ENCODE assay signal across 12 mouse cellular contexts in the genomic region with DNA sequence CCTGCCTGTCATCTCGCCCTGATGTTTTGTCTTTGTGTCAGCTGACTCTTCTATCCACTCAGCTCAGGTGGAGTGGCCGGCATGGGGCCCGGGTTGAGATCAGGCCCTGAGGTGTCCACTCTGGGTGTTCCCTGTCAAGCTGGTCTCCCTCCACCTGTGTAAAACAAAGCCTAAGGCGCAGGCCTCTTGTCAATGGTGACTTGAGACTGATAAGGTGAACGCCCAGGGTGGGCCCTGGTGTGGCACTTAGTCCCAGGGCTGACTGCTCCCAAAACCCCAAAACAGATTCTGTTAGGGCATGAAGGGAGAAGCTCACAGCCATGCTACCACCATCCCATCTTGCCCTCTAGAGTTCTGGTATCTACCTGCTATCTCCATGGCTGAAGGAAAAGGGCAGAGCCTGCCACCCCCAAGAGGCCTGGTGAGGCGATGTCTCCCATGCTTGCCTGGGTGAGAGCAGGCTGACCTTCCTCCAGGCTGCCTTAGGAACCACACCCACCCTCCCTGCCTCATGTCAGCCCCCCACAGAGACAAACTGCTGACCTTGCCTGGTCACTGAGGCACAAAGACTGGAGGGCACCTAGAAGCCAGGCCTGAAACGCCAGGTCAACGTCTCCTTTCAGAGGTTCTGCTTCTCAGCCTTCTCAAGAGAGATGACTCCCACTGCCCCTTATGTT. TPM values are rescaled to one million over a fixed set of nuclear protein-coding genes. Genes with fewer than 3 reads are reported as not detected.
DNase-seq lines count a peak whose midpoint lies in the region; ATAC-seq and TF ChIP-seq lines count a peak whose summit lies in the region.
"Had no signal": no experiment of that assay in that cellular context is flagged by ENCODE, and none has a peak within 500 bp of the region (broad histone marks: within the 10 kb centered on the region; RNA-seq: fewer than 3 reads in every experiment).

No protein-coding gene starts in this region.

- H3K36me3 ChIP-seq in heart, embryonic 11.5 days (ENCODE audit: control insufficient read depth, insufficient read depth, low read length) = no peaks in the 10 kb centered on the region
- H3K36me3 ChIP-seq in kidney, postnatal 0 days (ENCODE audit: insufficient read depth, low read length) = no peaks in the 10 kb centered on the region
- H3K36me3 ChIP-seq in kidney, embryonic 16.5 days (ENCODE audit: insufficient read depth, low read length) = no peaks in the 10 kb centered on the region
- no peaks in the 10 kb centered on the region for H3K36me3 ChIP-seq in limb, embryonic 10.5 days
- H3K36me3 ChIP-seq: forebrain, embryonic 12.5 days; hindbrain, embryonic 15.5 days; limb, embryonic 13.5 days had no signal

- DNase-seq in heart, adult 9 months (ENCODE audit: low spot score in 2 of 2) = no peak
- no peak for DNase-seq in kidney, postnatal 0 days (ENCODE audit: low spot score)
- DNase-seq in limb, embryonic 10.5 days (ENCODE audit: low spot score) = no peak
- no peak for DNase-seq in left cerebral cortex, adult 11 months (ENCODE audit: low spot score)
- DNase-seq: cerebellum, adult 8-10 months; kidney, postnatal 36 days had no signal

- H3K9me3 ChIP-seq in heart, embryonic 11.5 days (replicated peaks; ENCODE audit: control insufficient read depth, low read length) = no peaks in the 10 kb centered on the region
- H3K9me3 ChIP-seq in kidney, postnatal 0 days (replicated peaks; ENCODE audit: low read length) = no peaks in the 10 kb centered on the region
- H3K9me3 ChIP-seq in kidney, embryonic 16.5 days (ENCODE audit: low read length) = no peaks in the 10 kb centered on the region
- no peaks in the 10 kb centered on the region for H3K9me3 ChIP-seq in limb, embryonic 10.5 days (replicated peaks)
- H3K9me3 ChIP-seq: forebrain, embryonic 12.5 days; hindbrain, embryonic 15.5 days; limb, embryonic 13.5 days had no signal

- no peak overlapping the region for H3K4me3 ChIP-seq in heart, embryonic 11.5 days (ENCODE audit: low read depth, low read length)
- no peak overlapping the region for H3K4me3 ChIP-seq in kidney, postnatal 0 days (replicated peaks; ENCODE audit: low read depth, low read length)
- no peak overlapping the region for H3K4me3 ChIP-seq in kidney, embryonic 16.5 days (ENCODE audit: low read length)
- H3K4me3 ChIP-seq in limb, embryonic 10.5 days = no peak overlapping the region
- H3K4me3 ChIP-seq: forebrain, embryonic 12.5 days; hindbrain, embryonic 15.5 days; limb, embryonic 13.5 days had no signal

- no peak overlapping the region for H3K4me2 ChIP-seq in heart, embryonic 11.5 days
- H3K4me2 ChIP-seq in kidney, postnatal 0 days (ENCODE audit: low read length) = no peak overlapping the region
- H3K4me2 ChIP-seq in kidney, embryonic 16.5 days (replicated peaks; ENCODE audit: low read depth, low read length) = no peak overlapping the region
- H3K4me2 ChIP-seq: forebrain, embryonic 12.5 days; hindbrain, embryonic 15.5 days; limb, embryonic 13.5 days had no signal

- WGBS in heart, embryonic 11.5 days (ENCODE audit: insufficient replicate concordance) = 63% methylated on average over 8 of the region's 8 CpGs
- WGBS in kidney, postnatal 0 days = 67% methylated on average over 8 of the region's 8 CpGs
- 72% methylated on average over 8 of the region's 8 CpGs for WGBS in kidney, embryonic 16.5 days
- 91% methylated on average over 8 of the region's 8 CpGs for WGBS in limb, embryonic 10.5 days

- no peaks in the 10 kb centered on the region for H3K27me3 ChIP-seq in heart, embryonic 11.5 days (ENCODE audit: control insufficient read depth, insufficient read depth, low read length)
- no peaks in the 10 kb centered on the region for H3K27me3 ChIP-seq in kidney, postnatal 0 days (ENCODE audit: insufficient read depth, low read length)
- no peaks in the 10 kb centered on the region for H3K27me3 ChIP-seq in kidney, embryonic 16.5 days (ENCODE audit: insufficient read depth, low read length)
- no peaks in the 10 kb centered on the region for H3K27me3 ChIP-seq in limb, embryonic 10.5 days (ENCODE audit: low read depth, poor library complexity, severe bottlenecking)
- H3K27me3 ChIP-seq: forebrain, embryonic 12.5 days; hindbrain, embryonic 15.5 days; limb, embryonic 13.5 days had no signal

- H3K9ac ChIP-seq in heart, embryonic 11.5 days (ENCODE audit: low read depth, low read length) = no peak overlapping the region
- H3K9ac ChIP-seq in kidney, postnatal 0 days (ENCODE audit: low read depth, low read length) = no peak overlapping the region
- no peak overlapping the region; the same call in 1 of the 2 replicates for H3K9ac ChIP-seq in kidney, embryonic 16.5 days (replicated peaks; ENCODE audit: low read length)
- H3K9ac ChIP-seq: forebrain, embryonic 12.5 days; hindbrain, embryonic 15.5 days; limb, embryonic 13.5 days had no signal

- no peak for ATAC-seq in heart, embryonic 11.5 days (replicated peaks; ENCODE audit: insufficient number of reproducible peaks, low FRiP score, low TSS enrichment)
- ATAC-seq in kidney, postnatal 0 days (replicated peaks; ENCODE audit: low FRiP score, low read depth) = no peak
- ATAC-seq in kidney, embryonic 16.5 days (ENCODE audit: low FRiP score, low TSS enrichment) = no peak
- ATAC-seq in megakaryocyte-erythroid progenitor cell, adult 5-6 weeks (replicated peaks; ENCODE audit: low FRiP score, low TSS enrichment, poor library complexity, severe bottlenecking) = peak; percentile 38

- peaks cover 40% of the 10 kb centered on the region for H3K4me1 ChIP-seq in heart, embryonic 11.5 days (ENCODE audit: control insufficient read depth, insufficient read depth, low read length)
- peaks cover 8% of the 10 kb centered on the region; the same call in 1 of the 2 replicates for H3K4me1 ChIP-seq in kidney, postnatal 0 days (replicated peaks; ENCODE audit: insufficient read depth, low read length)
- peaks cover 24% of the 10 kb centered on the region for H3K4me1 ChIP-seq in kidney, embryonic 16.5 days (ENCODE audit: insufficient read depth, low read length)
- peaks cover 32% of the 10 kb centered on the region for H3K4me1 ChIP-seq in limb, embryonic 10.5 days
- H3K4me1 ChIP-seq: forebrain, embryonic 12.5 days had no signal

- TF ChIP-seq CTCF in kidney, postnatal 0 days (IDR thresholded peaks at IDR 0.05; ENCODE audit: low read depth) = no peak

- peak overlapping the region; percentile 12 for H3K27ac ChIP-seq in heart, embryonic 11.5 days (ENCODE audit: low read depth, low read length)
- H3K27ac ChIP-seq in kidney, postnatal 0 days = 0 out of 2 replicates have a peak overlapping the region, but pooled peaks have one; percentile 9
- no peak overlapping the region for H3K27ac ChIP-seq in kidney, embryonic 16.5 days (ENCODE audit: low read length)
- peak overlapping the region; percentile 85 for H3K27ac ChIP-seq in limb, embryonic 10.5 days
- H3K27ac ChIP-seq: forebrain, embryonic 12.5 days; hindbrain, embryonic 15.5 days; limb, embryonic 13.5 days had no signal

RNA-seq across cellular contexts. Expression of a gene that starts 1.5 kb away (rescaled TPM):
- 113 and 127 TPM in 2 replicates for polyA plus RNA-seq in heart, embryonic 11.5 days (2014; fragmentation: Nextera tagmentation; extraction: Ambion mirVana)
- polyA plus RNA-seq in kidney, postnatal 0 days (2015; fragmentation: Nextera tagmentation; extraction: Ambion mirVana) = 71.6 and 76.3 TPM in 2 replicates
- 93.6 and 98.7 TPM in 2 replicates for polyA plus RNA-seq in kidney, embryonic 16.5 days (2015; fragmentation: Nextera tagmentation; extraction: Ambion mirVana)
- polyA plus RNA-seq in limb, embryonic 10.5 days (2016; fragmentation: Nextera tagmentation; extraction: Ambion mirVana) = 27.9 and 28.5 TPM in 2 replicates
- total RNA-seq in megakaryocyte-erythroid progenitor cell, adult 5-6 weeks (2014; fragmentation: Nextera tagmentation) = 97.0 and 99.9 TPM in 2 replicates
- total RNA-seq in megakaryocyte-erythroid progenitor cell, adult 5-6 weeks (2017) = 10.8 and 21.3 TPM in 2 replicates

RNA-seq across cellular contexts. Expression of a gene that starts 23.4 kb away (rescaled TPM):
- polyA plus RNA-seq in heart, embryonic 11.5 days (2014; fragmentation: Nextera tagmentation; extraction: Ambion mirVana) = 212 and 221 TPM in 2 replicates
- 38.7 and 41.6 TPM in 2 replicates for polyA plus RNA-seq in kidney, postnatal 0 days (2015; fragmentation: Nextera tagmentation; extraction: Ambion mirVana)
- polyA plus RNA-seq in kidney, embryonic 16.5 days (2015; fragmentation: Nextera tagmentation; extraction: Ambion mirVana) = 35.7 and 39.1 TPM in 2 replicates
- 21.6 and 35.7 TPM in 2 replicates for polyA plus RNA-seq in limb, embryonic 10.5 days (2016; fragmentation: Nextera tagmentation; extraction: Ambion mirVana)
- 1.7 and 2.4 TPM in 2 replicates for total RNA-seq in megakaryocyte-erythroid progenitor cell, adult 5-6 weeks (2014; fragmentation: Nextera tagmentation)
- total RNA-seq in megakaryocyte-erythroid progenitor cell, adult 5-6 weeks (2017) = 1.2 and 8.0 TPM in 2 replicates

RNA-seq across cellular contexts. Expression of a gene that starts 45.4 kb away (rescaled TPM):
- polyA plus RNA-seq in heart, embryonic 11.5 days (2014; fragmentation: Nextera tagmentation; extraction: Ambion mirVana) = 8.3 and 9.3 TPM in 2 replicates
- 13.7 and 15.3 TPM in 2 replicates for polyA plus RNA-seq in kidney, postnatal 0 days (2015; fragmentation: Nextera tagmentation; extraction: Ambion mirVana)
- 18.5 and 18.6 TPM in 2 replicates for polyA plus RNA-seq in kidney, embryonic 16.5 days (2015; fragmentation: Nextera tagmentation; extraction: Ambion mirVana)
- polyA plus RNA-seq in limb, embryonic 10.5 days (2016; fragmentation: Nextera tagmentation; extraction: Ambion mirVana) = 11.8 and 16.7 TPM in 2 replicates
- 13.8 and 19.1 TPM in 2 replicates for total RNA-seq in megakaryocyte-erythroid progenitor cell, adult 5-6 weeks (2014; fragmentation: Nextera tagmentation)
- 6.5 and 12.9 TPM in 2 replicates for total RNA-seq in megakaryocyte-erythroid progenitor cell, adult 5-6 weeks (2017)

RNA-seq across cellular contexts. Expression of a gene that starts 58.0 kb away (rescaled TPM):
- polyA plus RNA-seq in heart, embryonic 11.5 days (2014; fragmentation: Nextera tagmentation; extraction: Ambion mirVana) = 32.9 and 40.9 TPM in 2 replicates
- polyA plus RNA-seq in kidney, postnatal 0 days (2015; fragmentation: Nextera tagmentation; extraction: Ambion mirVana) = 15.8 and 18.1 TPM in 2 replicates
- polyA plus RNA-seq in kidney, embryonic 16.5 days (2015; fragmentation: Nextera tagmentation; extraction: Ambion mirVana) = 24.7 TPM in 2 replicates
- polyA plus RNA-seq in limb, embryonic 10.5 days (2016; fragmentation: Nextera tagmentation; extraction: Ambion mirVana) = 26.0 and 26.1 TPM in 2 replicates
- 21.5 and 29.8 TPM in 2 replicates for total RNA-seq in megakaryocyte-erythroid progenitor cell, adult 5-6 weeks (2014; fragmentation: Nextera tagmentation)
- total RNA-seq in megakaryocyte-erythroid progenitor cell, adult 5-6 weeks (2017) = 22.3 and 22.7 TPM in 2 replicates

RNA-seq across cellular contexts. Expression of a gene that starts 59.0 kb away (rescaled TPM):
- 14.5 and 15.3 TPM in 2 replicates for polyA plus RNA-seq in heart, embryonic 11.5 days (2014; fragmentation: Nextera tagmentation; extraction: Ambion mirVana)
- polyA plus RNA-seq in kidney, postnatal 0 days (2015; fragmentation: Nextera tagmentation; extraction: Ambion mirVana) = 36.1 and 36.2 TPM in 2 replicates
- polyA plus RNA-seq in kidney, embryonic 16.5 days (2015; fragmentation: Nextera tagmentation; extraction: Ambion mirVana) = 42.3 and 45.1 TPM in 2 replicates
- 31.6 and 35.4 TPM in 2 replicates for polyA plus RNA-seq in limb, embryonic 10.5 days (2016; fragmentation: Nextera tagmentation; extraction: Ambion mirVana)
- total RNA-seq in megakaryocyte-erythroid progenitor cell, adult 5-6 weeks (2014; fragmentation: Nextera tagmentation) = 94.2 and 96.1 TPM in 2 replicates
- total RNA-seq in megakaryocyte-erythroid progenitor cell, adult 5-6 weeks (2017) = 45.7 and 66.1 TPM in 2 replicates
